Mouse (Mus musculus) thymus, adult 2 months (tissue): ENCODE data around the gene Pnkp.

Source experiments
- CTCF ChIP-seq: fragments of 200-500 bp; IDR thresholded peaks from 2 replicates; pipeline ENCODE4 v1.5.1; 2012; ENCODE audit warnings: mild to moderate bottlenecking, control low read depth, low read length, moderate library complexity, borderline replicate concordance; ENCODE audit not compliant: control insufficient read depth, poor library complexity, insufficient read depth; ENCODE audit errors: extremely low read depth
- POLR2A ChIP-seq: fragments of 200-500 bp; IDR thresholded peaks from 2 replicates; pipeline ENCODE4 v1.6.1; 2012; ENCODE audit warnings: mild to moderate bottlenecking, low read length, control low read depth, moderate library complexity; ENCODE audit not compliant: control insufficient read depth, poor library complexity, insufficient read depth; ENCODE audit errors: extremely low read depth

- TF ChIP-seq POLR2A (no peak), CTCF (no peak)
Observed at GRCm38 (mm10) chr7:44836423-44837053, 20.4 kb upstream of the Pnkp start.
